Mouse (Mus musculus): ENCODE measurements around the gene Nfkb1. TPM values are rescaled to one million over a fixed set of nuclear protein-coding genes. Genes with fewer than 3 reads are reported as not detected.

Gene Nfkb1
- polyA plus RNA-seq, 1 experiment from 2014 or later, result 17.1 TPM

DNA sequence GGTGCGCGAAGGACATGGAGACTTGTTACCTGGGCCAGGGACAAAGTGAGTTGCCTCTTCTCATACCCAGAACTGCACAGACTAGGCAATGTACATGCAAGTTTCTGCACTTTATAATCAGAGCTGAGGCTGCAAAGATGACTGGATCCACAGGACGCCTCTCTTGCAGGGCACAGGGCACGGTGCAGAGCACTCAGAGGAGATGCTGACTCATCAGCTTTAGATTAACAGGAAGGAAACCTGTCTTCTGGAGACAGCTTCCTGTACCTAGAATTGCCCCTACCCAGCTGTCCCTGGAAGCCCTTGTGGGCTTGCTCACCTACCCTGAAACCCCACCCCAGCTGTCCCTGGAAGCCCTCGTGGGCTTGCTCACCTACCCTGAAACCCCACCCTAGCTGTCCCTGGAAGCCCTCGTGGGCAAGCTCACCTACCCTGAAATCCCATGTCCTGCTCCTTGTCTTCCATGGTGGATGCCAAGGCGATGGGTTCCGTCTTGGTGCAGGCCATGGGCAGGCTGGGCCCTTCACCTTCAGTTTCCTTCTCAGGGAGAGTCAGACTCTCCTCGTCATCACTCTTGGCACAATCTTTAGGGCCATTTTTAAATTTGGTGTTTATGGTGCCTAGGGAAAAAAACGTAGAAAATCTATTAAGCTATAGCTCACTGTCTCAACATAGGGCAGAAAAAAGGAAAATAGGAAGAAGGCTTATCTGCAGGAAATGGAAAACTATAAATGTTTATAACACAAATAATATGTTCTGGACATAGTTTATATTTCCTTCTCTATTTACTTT, 86.5 kb downstream of the Nfkb1 start:
- no peak for ATAC-seq (replicated peaks; ENCODE audit: insufficient number of reproducible peaks, insufficient read depth, low FRiP score, low read depth)
- peak overlapping the region; percentile 17; the same call in 1 of the 2 replicates for H3K27ac ChIP-seq

GRCm38 (mm10) chr3:135602731-135603130, 88.6 kb downstream of the Nfkb1 start:
- Histone ChIP-seq H3K4me3 (no peak overlapping the region), H3K4me1 (replicated peaks) (peaks cover 49% of the 10 kb centered on the region), H3K9me3 (replicated peaks) (no peaks in the 10 kb centered on the region), H3K36me3 (peaks cover 41% of the 10 kb centered on the region; the same call in 1 of the 2 replicates), H3K27ac (peak overlapping the region; percentile 88), H3K9ac (no peak overlapping the region), H3K27me3 (no peaks in the 10 kb centered on the region), H3K4me2 (peak overlapping the region; percentile 30; the same call in 1 of the 2 replicates)
- WGBS, result 45% methylated on average over 10 of the region's 10 CpGs
- no peak for ATAC-seq (replicated peaks; ENCODE audit: insufficient number of reproducible peaks, insufficient read depth, low FRiP score, low read depth)

More for the DNA sequence above, 86.5 kb downstream of the Nfkb1 start:
- no peak overlapping the region for H3K9ac ChIP-seq
- WGBS, result 73% methylated on average over 10 of the region's 10 CpGs
- H3K27me3 ChIP-seq, result no peaks in the 10 kb centered on the region
- peaks cover 52% of the 10 kb centered on the region for H3K4me1 ChIP-seq (replicated peaks)
- no peaks in the 10 kb centered on the region for H3K9me3 ChIP-seq (replicated peaks)
- H3K4me3 ChIP-seq, result no peak overlapping the region
- H3K36me3 ChIP-seq, result peaks cover 53% of the 10 kb centered on the region
- no peak overlapping the region for H3K4me2 ChIP-seq

GRCm38 (mm10) chr3:135598355-135598754, 93.0 kb downstream of the Nfkb1 start:
- Histone ChIP-seq H3K4me2 (no peak overlapping the region), H3K36me3 (peaks cover 34% of the 10 kb centered on the region; the same call in 1 of the 2 replicates), H3K27me3 (no peaks in the 10 kb centered on the region), H3K9me3 (replicated peaks) (no peaks in the 10 kb centered on the region), H3K9ac (no peak overlapping the region), H3K4me1 (replicated peaks) (peaks cover 27% of the 10 kb centered on the region), H3K27ac (no peak overlapping the region), H3K4me3 (no peak overlapping the region)
- no peak for ATAC-seq (replicated peaks; ENCODE audit: insufficient number of reproducible peaks, insufficient read depth, low FRiP score, low read depth)
- 78% methylated on average over 3 of the region's 3 CpGs for WGBS

GRCm38 (mm10) chr3:135597014-135597413, 94.3 kb downstream of the Nfkb1 start:
- Histone ChIP-seq H3K27me3 (no peaks in the 10 kb centered on the region), H3K4me2 (no peak overlapping the region), H3K9me3 (replicated peaks) (no peaks in the 10 kb centered on the region), H3K9ac (no peak overlapping the region), H3K4me1 (replicated peaks) (peaks cover 15% of the 10 kb centered on the region), H3K4me3 (no peak overlapping the region), H3K36me3 (peaks cover 43% of the 10 kb centered on the region), H3K27ac (peak overlapping the region; percentile 78)
- 63% methylated on average over 4 of the region's 4 CpGs for WGBS
- peak; percentile 54 for ATAC-seq (replicated peaks; ENCODE audit: insufficient number of reproducible peaks, insufficient read depth, low FRiP score, low read depth)

DNA sequence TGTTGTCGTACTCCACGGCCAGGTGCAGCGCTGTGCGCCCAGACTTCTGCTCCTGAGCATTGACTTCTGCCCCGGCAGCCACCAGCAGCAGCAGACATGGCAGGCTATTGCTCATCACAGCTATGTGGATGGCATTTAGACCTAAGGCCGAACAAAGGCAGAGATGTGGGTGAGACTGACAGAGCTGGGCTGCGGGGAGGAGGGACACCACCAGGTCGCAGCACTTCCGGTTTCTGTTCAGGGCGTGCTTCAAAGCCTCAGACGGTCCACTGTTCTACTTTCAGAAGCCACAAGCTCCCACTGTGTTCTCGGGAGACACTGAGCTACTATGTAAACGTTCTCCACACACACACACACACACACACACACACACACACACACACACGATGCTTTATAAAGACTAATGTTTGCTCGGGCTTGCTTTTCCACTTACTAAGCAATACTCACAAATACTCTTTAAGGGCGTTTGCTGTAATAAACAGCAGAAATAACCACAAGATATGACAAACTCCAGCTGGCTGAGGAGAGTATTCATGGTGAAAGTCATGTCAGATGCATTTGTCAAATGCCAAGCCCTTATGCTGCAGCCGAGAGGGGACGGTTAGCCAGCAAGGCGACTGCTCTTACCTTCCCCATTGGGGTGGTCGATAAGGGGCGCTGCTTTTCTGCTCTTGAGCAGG, 97.0 kb downstream of the Nfkb1 start:
- Histone ChIP-seq H3K4me2 (no peak overlapping the region), H3K9me3 (replicated peaks) (no peaks in the 10 kb centered on the region), H3K27me3 (no peaks in the 10 kb centered on the region), H3K9ac (no peak overlapping the region), H3K4me1 (replicated peaks) (peaks cover 10% of the 10 kb centered on the region; the same call in 1 of the 2 replicates), H3K27ac (peak overlapping the region; percentile 10; the same call in 1 of the 2 replicates), H3K4me3 (no peak overlapping the region), H3K36me3 (peaks cover 54% of the 10 kb centered on the region)
- ATAC-seq (replicated peaks; ENCODE audit: insufficient number of reproducible peaks, insufficient read depth, low FRiP score, low read depth), result no peak; the same call in 1 of the 2 replicates
- WGBS, result 62% methylated on average over 21 of the region's 21 CpGs

- Histone ChIP-seq H3K27me3 (no peaks in the 10 kb centered on the region), H3K36me3 (peaks cover 68% of the 10 kb centered on the region)
Measured at GRCm38 (mm10) chr3:135592011-135592410, 99.3 kb downstream of the Nfkb1 start.

GRCm38 (mm10) chr3:135591376-135591775, 100.0 kb downstream of the Nfkb1 start:
- no peak overlapping the region for H3K27ac ChIP-seq
- peaks cover 13% of the 10 kb centered on the region for H3K4me1 ChIP-seq (replicated peaks)
- 73% methylated on average over 5 of the region's 5 CpGs for WGBS
- H3K4me3 ChIP-seq, result no peak overlapping the region
- no peaks in the 10 kb centered on the region for H3K9me3 ChIP-seq (replicated peaks)
- no peak overlapping the region for H3K4me2 ChIP-seq
- H3K36me3 ChIP-seq, result peaks cover 72% of the 10 kb centered on the region
- no peaks in the 10 kb centered on the region for H3K27me3 ChIP-seq
- no peak overlapping the region for H3K9ac ChIP-seq
- no peak for ATAC-seq (replicated peaks; ENCODE audit: insufficient number of reproducible peaks, insufficient read depth, low FRiP score, low read depth)

More at GRCm38 (mm10) chr3:135592011-135592410, 99.3 kb downstream of the Nfkb1 start:
- Histone ChIP-seq H3K27ac (no peak overlapping the region), H3K9me3 (replicated peaks) (no peaks in the 10 kb centered on the region), H3K4me2 (no peak overlapping the region), H3K4me3 (no peak overlapping the region), H3K4me1 (replicated peaks) (peaks cover 12% of the 10 kb centered on the region), H3K9ac (no peak overlapping the region)
- 86% methylated on average over 4 of the region's 4 CpGs for WGBS
- no peak for ATAC-seq (replicated peaks; ENCODE audit: insufficient number of reproducible peaks, insufficient read depth, low FRiP score, low read depth)

DNA sequence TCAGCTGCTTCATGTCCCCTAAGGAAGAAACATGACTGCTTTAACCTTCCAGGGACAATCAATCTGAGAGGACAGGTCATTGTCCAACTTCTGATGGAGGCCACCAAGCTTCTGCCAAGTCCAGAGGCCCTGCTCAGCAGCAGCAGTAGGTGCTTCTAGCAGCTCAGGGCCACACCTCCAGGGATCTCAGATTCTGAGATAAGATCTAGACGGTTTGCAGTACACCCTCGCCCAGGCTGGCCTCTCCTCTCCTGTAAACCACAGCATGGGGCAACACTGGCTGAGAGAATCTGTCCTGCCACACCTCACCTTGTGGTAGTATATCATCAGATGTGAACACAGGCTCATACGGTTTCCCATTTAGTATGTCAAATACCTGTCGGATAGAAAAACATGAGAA, 100.9 kb downstream of the Nfkb1 start:
- peaks cover 67% of the 10 kb centered on the region for H3K36me3 ChIP-seq

GRCm38 (mm10) chr3:135586471-135586880, 104.9 kb downstream of the Nfkb1 start:
- H3K36me3 ChIP-seq, result peaks cover 53% of the 10 kb centered on the region
- no peaks in the 10 kb centered on the region for H3K27me3 ChIP-seq
- H3K27ac ChIP-seq, result no peak overlapping the region
- H3K4me3 ChIP-seq, result no peak overlapping the region
- no peak for ATAC-seq (replicated peaks; ENCODE audit: insufficient number of reproducible peaks, insufficient read depth, low FRiP score, low read depth)
- H3K9ac ChIP-seq, result no peak overlapping the region
- no peak overlapping the region for H3K4me2 ChIP-seq
- H3K4me1 ChIP-seq (replicated peaks), result peaks cover 21% of the 10 kb centered on the region
- 71% methylated on average over 4 of the region's 4 CpGs for WGBS
- no peaks in the 10 kb centered on the region for H3K9me3 ChIP-seq (replicated peaks)

More for the DNA sequence above, 100.9 kb downstream of the Nfkb1 start:
- Histone ChIP-seq H3K4me3 (no peak overlapping the region), H3K4me2 (no peak overlapping the region), H3K4me1 (replicated peaks) (peaks cover 18% of the 10 kb centered on the region), H3K9ac (no peak overlapping the region), H3K27ac (no peak overlapping the region), H3K9me3 (replicated peaks) (no peaks in the 10 kb centered on the region), H3K27me3 (no peaks in the 10 kb centered on the region)
- ATAC-seq (replicated peaks; ENCODE audit: insufficient number of reproducible peaks, insufficient read depth, low FRiP score, low read depth), result no peak
- 55% methylated on average over 4 of the region's 4 CpGs for WGBS

- Histone ChIP-seq H3K4me1 (replicated peaks) (peaks cover 23% of the 10 kb centered on the region), H3K9ac (peak overlapping the region; percentile 12; the same call in 1 of the 2 replicates), H3K27me3 (no peaks in the 10 kb centered on the region), H3K9me3 (replicated peaks) (no peaks in the 10 kb centered on the region), H3K4me3 (no peak overlapping the region), H3K4me2 (peak overlapping the region; percentile 33; the same call in 1 of the 2 replicates), H3K36me3 (peaks cover 49% of the 10 kb centered on the region), H3K27ac (peak overlapping the region; percentile 77)
- WGBS, result 64% methylated on average over 2 of the region's 2 CpGs
- ATAC-seq (replicated peaks; ENCODE audit: insufficient number of reproducible peaks, insufficient read depth, low FRiP score, low read depth), result no peak
Measured at GRCm38 (mm10) chr3:135586060-135586459, 105.3 kb downstream of the Nfkb1 start.

GRCm38 (mm10) chr3:135585482-135585881, 105.9 kb downstream of the Nfkb1 start:
- H3K36me3 ChIP-seq, result peaks cover 44% of the 10 kb centered on the region
- ATAC-seq (replicated peaks; ENCODE audit: insufficient number of reproducible peaks, insufficient read depth, low FRiP score, low read depth), result peak; percentile 92
- no peak overlapping the region for H3K4me3 ChIP-seq
- H3K9ac ChIP-seq, result peak overlapping the region; percentile 12
- peak overlapping the region; percentile 33 for H3K4me2 ChIP-seq
- peak overlapping the region; percentile 77 for H3K27ac ChIP-seq
- peaks cover 23% of the 10 kb centered on the region for H3K4me1 ChIP-seq (replicated peaks)
- H3K9me3 ChIP-seq (replicated peaks), result no peaks in the 10 kb centered on the region
- 26% methylated on average over 6 of the region's 6 CpGs for WGBS
- no peaks in the 10 kb centered on the region for H3K27me3 ChIP-seq

Data from heart, embryonic 15.5 days (tissue).